Mouse (Mus musculus): Measurements from ENCODE around the gene Vldlr. TPM values are rescaled to one million over a fixed set of nuclear protein-coding genes. Genes with fewer than 3 reads are reported as not detected.

Vldlr gene
- polyA plus RNA-seq, 1 experiment = 23.2 TPM

- TF ChIP-seq POLR2A (IDR thresholded peaks at IDR 0.05; ENCODE audit: borderline replicate concordance, extremely low read depth, low read depth, low read length) = no peak
- TF ChIP-seq CTCF (IDR thresholded peaks at IDR 0.05; ENCODE audit: insufficient read depth, low read length) = no peak
- WGBS = 80% methylated on average over 3 of the region's 3 CpGs
- H3K4me3 ChIP-seq (replicated peaks; ENCODE audit: extremely low read depth, low read depth, low read length) = no peak overlapping the region
- DNase-seq = no peak
- peaks cover 2% of the 10 kb centered on the region; the same call in 1 of the 2 replicates for H3K4me1 ChIP-seq (ENCODE audit: control insufficient read depth, insufficient read depth, low read length)
Measured at GRCm38 (mm10) chr19:27262141-27262540, 45.9 kb downstream of the Vldlr start.

GRCm38 (mm10) chr19:27273385-27273784 is 57.1 kb downstream of the Vldlr start:
- Histone ChIP-seq H3K4me1 (ENCODE audit: control insufficient read depth, insufficient read depth, low read length) (no peaks in the 10 kb centered on the region), H3K4me3 (replicated peaks; ENCODE audit: extremely low read depth, low read depth, low read length) (no peak overlapping the region)
- DNase-seq = no peak
- no peak for TF ChIP-seq POLR2A (IDR thresholded peaks at IDR 0.05; ENCODE audit: borderline replicate concordance, extremely low read depth, low read depth, low read length)
- no peak for TF ChIP-seq CTCF (IDR thresholded peaks at IDR 0.05; ENCODE audit: insufficient read depth, low read length)
- WGBS = 72% methylated on average over 2 of the region's 2 CpGs

- Histone ChIP-seq H3K4me3 (replicated peaks; ENCODE audit: extremely low read depth, low read depth, low read length) (no peak overlapping the region), H3K4me1 (ENCODE audit: control insufficient read depth, insufficient read depth, low read length) (no peaks in the 10 kb centered on the region)
- TF ChIP-seq CTCF (IDR thresholded peaks at IDR 0.05; ENCODE audit: insufficient read depth, low read length) = no peak
- no peak for TF ChIP-seq POLR2A (IDR thresholded peaks at IDR 0.05; ENCODE audit: borderline replicate concordance, extremely low read depth, low read depth, low read length)
- WGBS = 87% methylated on average over 1 of the region's 1 CpGs
- DNase-seq = no peak
Measured at GRCm38 (mm10) chr19:27274382-27274781, 58.1 kb downstream of the Vldlr start.

- TF ChIP-seq CTCF (IDR thresholded peaks at IDR 0.05; ENCODE audit: insufficient read depth, low read length) (no peak), POLR2A (IDR thresholded peaks at IDR 0.05; ENCODE audit: borderline replicate concordance, extremely low read depth, low read depth, low read length) (no peak)
- 91% methylated on average over 2 of the region's 2 CpGs for WGBS
- Histone ChIP-seq H3K4me3 (replicated peaks; ENCODE audit: extremely low read depth, low read depth, low read length) (no peak overlapping the region), H3K4me1 (ENCODE audit: control insufficient read depth, insufficient read depth, low read length) (no peaks in the 10 kb centered on the region)
- DNase-seq = no peak
Measured at GRCm38 (mm10) chr19:27279174-27279573, 62.9 kb downstream of the Vldlr start.

Other genes starting within 250 kb of the Vldlr start
- gene Kcnv2, start 106.1 kb downstream of the Vldlr start, polyA plus RNA-seq (2012; rRNA removed) = 0.08 and 0.11 TPM in 2 replicates
- 10.3 and 18.9 TPM in 2 replicates for gene Pum3, start 213.3 kb downstream of the Vldlr start, polyA plus RNA-seq (2012; rRNA removed)